Mouse (Mus musculus) heart, postnatal 36 days (tissue): Measurements from ENCODE around the gene Kctd8. TPM values are rescaled to one million over a fixed set of nuclear protein-coding genes. Genes with fewer than 3 reads are reported as not detected.
"Not testable (repeated sequence)": the region's sequence is repeated elsewhere in the genome, so short reads cannot be mapped to it uniquely, and the experiment has no call there.

ENCODE experiments used
- DNase-seq, 2 experiments: peaks; one replicate each; pipeline ENCODE4 v3.0.0; 2021 to 2022
- intact Hi-C: fragments of 180-260 bp; cut with DNase I; formaldehyde crosslinking; loops from one replicate; pipeline ENCODE4 v1.15.1; 2025
- total RNA-seq, 2 experiments: library from RNA; stranded (reverse); gene quantifications; 2 replicates each; pipeline ENCODE4 v1.2.3; 2021

The Kctd8 gene
- under 1 TPM; 0.30 to 0.33 TPM for total RNA-seq

DNA sequence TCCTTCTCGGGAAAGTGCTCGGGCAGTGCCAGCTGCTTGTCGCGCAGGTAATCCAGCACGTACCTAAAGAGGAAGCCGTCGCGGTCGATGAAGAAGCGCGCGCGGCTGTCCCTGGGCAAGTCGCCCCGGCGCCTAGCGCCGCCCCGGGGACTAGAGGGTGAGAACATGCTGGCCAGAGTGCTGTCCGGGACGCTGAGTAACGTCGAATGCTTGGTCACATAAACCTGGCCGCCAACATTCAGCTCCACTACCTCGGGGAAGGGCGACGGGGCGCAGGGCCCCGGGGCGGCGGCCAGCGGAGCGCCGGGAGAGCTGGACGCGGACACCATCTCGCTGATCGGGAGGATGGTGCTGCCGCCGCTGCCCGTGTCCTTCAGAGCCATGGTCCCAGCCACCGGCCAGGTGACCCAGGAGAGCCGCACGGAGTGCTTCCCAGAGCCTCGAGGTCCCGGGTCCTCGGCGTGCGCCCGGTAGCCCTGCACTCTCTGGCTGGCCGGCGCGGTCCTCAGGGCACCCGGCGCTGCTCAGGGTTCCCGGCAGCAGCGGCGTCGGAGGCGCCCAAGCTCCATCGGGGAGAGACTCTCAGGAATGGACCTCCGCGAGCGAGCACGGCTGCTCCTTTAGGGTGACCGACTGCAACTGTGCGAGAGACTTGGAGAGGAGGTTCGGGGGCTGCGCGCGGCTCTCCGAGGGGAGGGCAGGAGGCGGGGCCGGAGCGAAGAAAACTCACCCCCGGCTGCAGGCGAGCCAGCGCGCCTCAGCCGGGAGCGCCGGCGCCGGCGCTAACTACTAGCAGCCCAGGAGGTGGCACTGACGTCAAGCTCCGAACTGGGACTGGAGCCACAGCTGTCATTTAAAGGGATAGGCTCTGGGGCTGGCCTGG, at the start of gene Kctd8:
Gene Kctd8 (minus strand): TSS at position 761 of the 883 bp plus-strand sequence.
- intact Hi-C loops = no loop called here
- peak; percentile 16 to 29 for DNase-seq

DNA sequence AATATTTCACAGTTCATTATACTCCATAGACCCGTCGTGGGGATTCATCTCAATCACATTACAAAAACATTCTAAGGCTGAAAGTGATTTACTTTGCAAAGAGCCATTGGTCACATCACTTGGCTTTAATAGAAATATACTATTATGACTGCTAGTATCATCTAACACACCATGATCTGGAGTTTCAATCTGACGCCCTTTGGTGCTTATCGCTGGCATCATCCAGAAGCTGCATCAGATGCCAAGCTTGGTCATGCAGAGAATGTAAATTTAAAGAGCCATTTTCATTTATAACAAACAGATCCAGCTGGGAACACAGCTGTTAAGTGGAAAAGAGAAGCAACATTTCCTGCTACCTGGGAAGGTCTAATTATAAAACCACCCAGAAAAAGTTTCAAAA, 37.6 kb upstream of the Kctd8 start:
- DNase-seq = no peak
- intact Hi-C loops = no loop called here

DNA sequence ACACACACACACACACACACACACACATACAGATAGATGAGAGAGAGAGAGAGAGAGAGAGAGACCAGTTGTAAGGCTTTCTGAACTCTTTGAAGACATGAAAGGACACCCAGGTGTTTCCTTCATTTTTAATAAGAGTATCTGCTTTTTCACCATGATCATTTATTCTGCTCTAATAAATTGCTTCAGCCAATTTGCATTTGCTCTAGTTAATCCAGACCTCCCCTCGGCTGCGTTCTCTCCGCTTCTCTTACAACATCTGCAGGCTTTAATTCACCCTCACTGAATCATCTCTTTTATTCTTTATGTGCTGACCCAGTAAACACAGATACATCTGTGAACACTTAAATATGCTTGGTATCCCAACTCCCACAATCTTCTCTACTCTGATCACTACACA, 9.1 kb upstream of the Kctd8 start:
- intact Hi-C loops = no loop called here
- no peak for DNase-seq

DNA sequence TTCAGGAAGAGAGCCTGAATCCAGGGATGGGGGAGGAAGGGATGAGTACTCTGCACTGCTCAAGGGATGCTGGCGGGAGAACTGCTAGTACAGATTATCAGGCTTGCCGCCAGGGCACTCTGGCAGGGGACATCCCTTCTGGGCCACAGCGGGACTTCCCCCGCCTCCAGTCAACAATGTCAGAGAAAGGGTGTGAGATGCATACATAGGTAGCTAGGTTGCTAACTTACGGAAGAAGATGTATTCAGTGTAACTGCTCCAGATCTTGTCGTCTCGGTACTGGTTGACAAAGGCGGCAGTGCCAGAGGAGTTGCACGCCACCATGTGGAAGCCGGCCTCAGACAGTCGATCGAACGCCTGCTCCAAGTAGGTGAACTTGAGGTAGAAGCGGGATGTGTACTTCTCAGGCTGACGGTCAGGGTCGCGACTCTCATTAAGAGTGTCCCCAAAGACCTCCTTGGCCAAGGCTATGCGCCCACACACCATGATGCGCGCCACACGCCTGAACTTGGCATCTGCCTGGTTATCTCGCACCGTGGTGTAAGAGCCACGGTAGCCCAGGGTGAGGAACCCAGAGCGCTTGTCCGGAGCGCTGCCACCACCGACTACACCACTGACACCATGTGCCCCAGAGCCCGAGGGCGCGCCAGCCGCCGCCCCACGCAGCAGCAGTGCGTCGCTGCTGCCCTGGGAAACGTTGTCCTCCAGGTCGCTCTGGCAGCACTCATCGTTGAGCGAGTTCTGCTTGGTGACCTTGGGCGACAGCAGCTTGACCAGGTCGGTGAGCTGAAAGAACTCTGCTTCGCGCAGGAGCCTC, 1.2 kb downstream of the Kctd8 start:
- DNase-seq = peak; percentile 1 to 3
- intact Hi-C loops = no loop called here

DNA sequence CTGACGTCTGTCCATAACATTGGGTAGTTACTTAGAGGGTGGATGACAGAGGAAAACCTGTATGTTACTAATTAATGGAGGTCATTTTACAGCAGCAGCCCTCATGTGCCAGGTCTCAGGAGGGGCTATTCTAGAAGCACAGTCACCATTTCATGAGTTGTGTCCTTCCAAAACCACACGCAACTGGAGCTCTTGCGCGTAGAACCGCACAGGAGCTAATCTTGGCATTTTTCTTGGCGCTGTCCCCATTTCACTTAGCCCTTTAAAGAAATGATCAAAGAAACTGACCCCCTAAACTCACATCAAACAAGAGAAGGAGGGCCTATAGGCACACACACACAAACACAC, 1.9 kb downstream of the Kctd8 start:
- no peak for DNase-seq
- intact Hi-C loops = no loop called here

- intact Hi-C loops = no loop called here
These were observed 2.4 kb downstream of the Kctd8 start for GRCm38 (mm10) chr5:69338916-69339622.

GRCm38 (mm10) chr5:69327561-69327960, 13.9 kb downstream of the Kctd8 start:
- DNase-seq = no peak
- intact Hi-C loops = no loop called here

More at GRCm38 (mm10) chr5:69338916-69339622, 2.4 kb downstream of the Kctd8 start:
- DNase-seq = no peak

- no peak for DNase-seq
- intact Hi-C loops = no loop called here
These were observed 16.8 kb downstream of the Kctd8 start for GRCm38 (mm10) chr5:69324566-69325230.

GRCm38 (mm10) chr5:69312611-69313010, 28.9 kb downstream of the Kctd8 start:
- intact Hi-C loops = no loop called here
- DNase-seq = no peak

DNA sequence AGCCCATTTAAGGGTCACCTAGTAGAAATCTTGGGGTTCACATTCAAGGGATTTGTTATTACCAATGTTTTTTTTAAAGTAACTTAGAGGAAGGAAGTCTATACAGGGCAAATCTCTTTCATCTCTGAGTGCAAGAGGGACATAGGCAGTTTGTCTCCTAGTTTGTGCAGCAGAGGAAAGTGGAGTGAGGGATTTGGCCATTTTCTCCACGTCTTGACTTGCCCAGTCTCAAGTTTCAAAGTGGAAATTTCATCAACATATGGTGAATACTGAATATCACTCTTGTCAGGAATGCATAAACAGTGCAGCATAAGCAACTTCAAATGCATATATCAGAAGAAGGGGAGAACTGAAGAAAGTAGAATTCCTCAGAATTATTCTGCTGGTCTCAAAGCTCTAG, 39.8 kb downstream of the Kctd8 start:
- intact Hi-C loops = no loop called here
- no peak for DNase-seq

DNA sequence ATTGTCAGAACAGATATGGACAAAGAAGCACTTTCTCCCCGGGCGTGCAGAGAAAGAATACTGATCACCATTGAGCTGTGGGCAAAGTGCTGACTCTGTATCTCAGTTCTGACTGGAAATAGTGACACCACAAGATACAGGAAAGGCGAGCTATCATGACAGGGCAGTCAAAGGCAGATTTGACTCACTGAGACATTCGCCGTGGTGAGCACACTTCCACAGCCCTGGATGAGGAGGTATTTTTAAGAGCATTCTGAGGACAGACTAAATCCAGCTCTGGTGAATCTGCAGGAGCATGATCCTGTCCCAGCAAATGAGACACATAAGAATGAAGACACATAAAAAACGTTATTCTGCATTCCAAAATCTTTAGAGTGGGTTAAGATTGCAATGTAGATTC, 49.1 kb downstream of the Kctd8 start:
- intact Hi-C loops = no loop called here
- DNase-seq = no peak

- intact Hi-C loops = no loop called here
- DNase-seq = no peak
These were observed 57.1 kb downstream of the Kctd8 start for GRCm38 (mm10) chr5:69284359-69284758.

DNA sequence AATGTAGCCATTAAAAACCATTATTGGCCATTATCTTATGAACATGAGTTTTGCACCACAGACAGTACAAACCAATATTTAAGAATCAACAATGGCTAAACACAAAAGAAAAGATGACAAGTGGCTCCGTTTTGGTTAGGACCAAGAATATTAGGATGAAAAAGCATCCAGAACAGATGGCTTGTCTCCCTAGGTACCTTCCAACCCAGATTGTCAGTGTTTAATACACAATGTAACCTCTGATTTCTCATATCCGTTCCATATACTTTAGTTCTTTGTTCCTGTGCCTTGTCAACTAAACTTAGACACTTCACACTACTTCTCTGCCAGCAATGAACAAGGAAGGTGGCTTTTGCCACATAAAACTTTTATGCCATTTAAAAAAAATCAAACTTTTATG, 89.1 kb downstream of the Kctd8 start:
- DNase-seq = no peak
- intact Hi-C loops = no loop called here

GRCm38 (mm10) chr5:69241931-69242330, 99.5 kb downstream of the Kctd8 start:
- intact Hi-C loops = no loop called here
- DNase-seq = no peak

DNA sequence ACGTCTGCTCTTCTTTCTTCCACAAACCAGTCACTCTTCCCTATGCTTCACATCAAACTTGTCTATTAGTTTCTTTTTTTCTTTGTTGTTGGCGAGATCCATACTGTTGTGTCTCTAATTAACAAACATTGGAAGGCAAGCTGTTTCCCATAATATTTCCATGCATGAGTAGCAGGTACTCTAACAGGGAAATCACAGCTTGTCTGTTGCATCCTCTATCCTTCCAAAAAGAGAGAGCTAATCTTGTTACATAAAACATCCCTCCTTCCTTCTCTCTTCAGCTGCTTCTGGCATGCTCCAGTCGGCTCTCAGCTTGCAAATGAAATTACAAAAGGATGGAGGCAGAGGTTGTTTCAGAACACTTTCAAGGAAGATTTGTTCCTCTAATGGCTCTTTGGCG, 107.9 kb downstream of the Kctd8 start:
- intact Hi-C loops = no loop called here
- no peak for DNase-seq

DNA sequence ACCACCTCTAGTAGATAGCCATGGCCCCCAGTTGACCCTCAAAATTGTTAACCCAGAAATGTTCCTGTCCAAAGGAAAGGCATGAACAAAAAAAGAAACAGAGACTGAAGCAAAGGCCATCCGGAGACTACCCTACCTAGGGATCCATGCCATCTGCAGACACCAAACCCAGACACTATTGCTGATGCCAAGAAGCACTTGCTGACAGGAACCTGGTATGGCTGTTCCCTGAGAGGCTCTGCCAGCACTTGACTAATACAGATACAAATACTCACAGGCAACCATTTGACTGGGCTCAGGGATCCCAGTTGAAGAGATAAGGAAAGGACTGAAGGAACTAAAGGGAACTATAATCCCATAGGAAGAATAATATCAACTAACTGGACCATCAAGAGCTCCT, 109.8 kb downstream of the Kctd8 start:
- DNase-seq, intact Hi-C loops: not testable (repeated sequence)

DNA sequence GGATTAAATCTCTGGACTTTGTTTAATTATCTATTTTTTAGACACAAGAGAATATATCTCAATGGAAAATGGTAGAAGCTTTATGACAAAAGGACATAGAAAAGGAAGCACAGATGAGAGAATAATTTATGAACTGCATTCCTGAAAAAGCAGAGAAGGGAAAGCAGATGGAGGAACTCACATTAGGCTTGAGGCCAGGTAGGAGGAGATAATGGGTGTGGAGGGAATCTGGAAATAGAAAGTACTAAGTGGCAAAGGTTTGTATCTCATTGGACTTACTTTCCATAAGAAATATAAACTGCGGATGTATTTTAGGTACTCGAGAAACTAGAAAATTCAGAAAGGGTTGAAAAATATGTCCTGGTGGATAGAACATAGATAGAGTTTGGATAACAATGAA, 114.3 kb downstream of the Kctd8 start:
- intact Hi-C loops = no loop called here
- DNase-seq = no peak

DNA sequence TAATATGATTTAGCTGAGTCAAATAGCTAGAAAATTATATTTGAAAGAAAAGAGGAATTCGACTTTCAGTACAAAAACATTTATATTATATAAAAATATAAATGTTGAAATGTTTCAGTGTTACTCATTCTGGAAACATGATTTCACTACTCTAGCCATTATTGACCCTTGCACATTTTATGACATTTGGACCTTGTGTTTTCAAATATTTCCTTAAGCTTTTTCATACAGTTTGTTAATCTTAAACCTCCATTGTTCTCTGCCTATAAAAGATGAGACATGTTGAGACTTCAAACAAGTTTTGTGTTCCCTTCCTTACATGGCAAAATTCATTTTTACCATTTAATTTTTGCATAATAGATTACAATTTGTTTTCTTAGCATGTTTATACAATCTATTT, 118.9 kb downstream of the Kctd8 start:
- DNase-seq = no peak
- intact Hi-C loops = no loop called here

DNA sequence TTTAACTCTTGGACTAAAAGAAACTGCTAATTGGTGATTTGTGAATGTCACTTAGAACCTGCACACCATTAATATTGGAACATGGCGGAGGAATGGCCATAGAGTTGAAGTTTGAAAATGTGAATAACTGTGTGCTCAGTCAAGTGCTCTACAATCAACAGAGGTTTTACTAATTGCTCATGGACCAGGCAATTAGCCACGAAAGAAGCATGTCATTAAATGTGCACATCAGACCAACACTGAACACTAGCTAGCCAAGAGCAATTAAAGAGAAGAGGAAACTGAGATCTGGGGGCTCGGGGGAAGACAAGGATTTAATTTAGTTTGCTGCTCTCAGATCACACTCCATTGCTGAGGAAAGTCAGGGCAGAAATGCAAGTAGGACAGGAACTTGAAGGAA, 126.3 kb downstream of the Kctd8 start:
- intact Hi-C loops = no loop called here
- DNase-seq = no peak

GRCm38 (mm10) chr5:69209401-69209800, 132.1 kb downstream of the Kctd8 start:
- no peak for DNase-seq
- intact Hi-C loops = no loop called here

- no peak for DNase-seq
- intact Hi-C loops = no loop called here
These were observed 133.8 kb downstream of the Kctd8 start for GRCm38 (mm10) chr5:69207713-69208112.
